Mouse (Mus musculus) left cerebral cortex, adult 2 months (tissue): ENCODE data around the gene Rangap1. TPM values are rescaled to one million over a fixed set of nuclear protein-coding genes. Genes with fewer than 3 reads are reported as not detected.
"Not testable (repeated sequence)": the region's sequence is repeated elsewhere in the genome, so short reads cannot be mapped to it uniquely, and the experiment has no call there.

Experiments
- DNase-seq, 2 experiments: peaks; one replicate each; pipeline ENCODE4 v3.0.0; 2021 to 2022; ENCODE audit warnings: low spot score in 2 of 2, mixed read lengths in 1 of 2; ENCODE audit errors: extremely low spot score in 1 of 2
- H3K27ac ChIP-seq: fragments of 200-600 bp; 2 replicates; pipeline ENCODE4 v1.8.1; 2022
- H3K4me3 ChIP-seq: fragments of 200-600 bp; 2 replicates; pipeline ENCODE4 v1.8.1; 2022
- CTCF ChIP-seq: fragments of 200-600 bp; IDR thresholded peaks from 2 replicates; pipeline ENCODE4 v1.8.1; 2022; ENCODE audit warnings: antibody characterized with exemption, mild to moderate bottlenecking, moderate library complexity
- intact Hi-C: fragments of 180-260 bp; cut with DNase I; formaldehyde crosslinking; loops from one replicate; pipeline ENCODE4 v1.15.1; 2025
- total RNA-seq, 2 experiments: library from RNA; stranded (reverse); gene quantifications; 2 replicates each; pipeline ENCODE4 v1.2.3; 2021

Rangap1 gene
- total RNA-seq, 2 experiments from 2014 or later, result 214 to 229 TPM

- no peak for TF ChIP-seq CTCF
- intact Hi-C loops, result no loop called here
- no peak for DNase-seq
- Histone ChIP-seq H3K4me3 (no peak overlapping the region), H3K27ac (no peak overlapping the region)
Observed at GRCm38 (mm10) chr15:81703094-81703489, 42.2 kb downstream of the Rangap1 start.

DNA sequence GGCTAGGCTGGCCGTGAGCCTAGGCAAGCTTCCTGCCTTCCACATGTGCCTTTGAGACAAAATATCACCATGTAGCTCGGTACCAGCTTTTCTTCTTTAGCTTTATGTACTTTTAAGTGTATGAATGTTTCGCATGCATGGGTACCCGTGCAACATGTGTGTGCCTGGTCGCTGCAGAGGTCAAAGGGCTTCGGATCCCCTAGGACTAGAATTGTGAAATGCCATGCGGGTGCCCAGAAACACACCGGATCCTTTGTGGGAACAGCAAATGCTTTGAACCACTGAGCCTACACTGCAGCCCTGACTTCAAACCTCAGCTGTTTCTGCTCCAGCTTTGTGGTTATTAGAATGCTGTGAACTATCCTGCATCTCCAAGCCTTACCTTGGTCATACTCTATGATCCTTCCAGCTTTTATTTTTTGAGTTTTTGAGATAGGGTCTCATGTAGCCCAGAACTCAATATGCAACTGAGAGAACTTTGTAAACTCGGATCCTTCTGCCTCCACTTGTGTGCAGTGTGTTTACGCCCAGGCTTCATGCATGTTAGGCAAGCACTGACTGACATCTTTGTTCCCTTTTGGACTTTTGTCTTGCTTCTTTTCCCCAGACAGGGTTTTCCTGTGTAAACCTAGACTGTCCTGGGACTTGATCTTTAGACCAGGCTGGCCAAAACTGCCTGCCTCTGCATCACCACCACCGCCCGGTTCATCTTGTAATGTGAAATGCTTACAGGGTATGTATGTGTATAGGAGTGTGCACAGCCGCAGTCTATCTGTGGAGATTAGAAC is 42.8 kb downstream of the Rangap1 start:
- TF ChIP-seq CTCF, result no peak
- intact Hi-C loops, result no loop called here
- DNase-seq, result no peak
- no peak overlapping the region for H3K4me3 ChIP-seq
- H3K27ac ChIP-seq, result no peak overlapping the region

DNA sequence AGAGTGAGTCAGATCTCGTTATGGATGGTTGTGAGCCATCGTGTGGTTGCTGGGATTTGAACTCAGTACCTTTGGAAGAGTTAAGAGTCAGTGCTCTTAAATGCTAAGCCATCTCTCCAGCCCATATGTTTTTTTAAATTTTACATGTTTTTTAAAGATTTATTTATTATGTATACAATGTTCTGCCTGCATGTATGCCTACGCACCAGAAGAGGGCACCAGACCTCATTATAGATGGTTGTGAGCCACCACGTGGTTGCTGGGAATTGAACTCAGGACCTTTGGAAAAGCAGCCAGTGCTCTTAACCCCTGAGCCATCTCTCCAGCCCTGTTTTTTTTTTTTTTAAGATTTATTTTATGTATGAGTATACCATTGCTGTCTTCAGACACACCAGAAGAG is 44.0 kb downstream of the Rangap1 start:
- TF ChIP-seq CTCF, result peak; percentile 24
- H3K4me3 ChIP-seq, intact Hi-C loops, DNase-seq, H3K27ac ChIP-seq: not testable (repeated sequence)

GRCm38 (mm10) chr15:81700601-81701000 is 44.7 kb downstream of the Rangap1 start:
- Histone ChIP-seq H3K4me3 (no peak overlapping the region), H3K27ac (no peak overlapping the region)
- no peak for DNase-seq
- no peak for TF ChIP-seq CTCF
- intact Hi-C loops, result no loop called here

DNA sequence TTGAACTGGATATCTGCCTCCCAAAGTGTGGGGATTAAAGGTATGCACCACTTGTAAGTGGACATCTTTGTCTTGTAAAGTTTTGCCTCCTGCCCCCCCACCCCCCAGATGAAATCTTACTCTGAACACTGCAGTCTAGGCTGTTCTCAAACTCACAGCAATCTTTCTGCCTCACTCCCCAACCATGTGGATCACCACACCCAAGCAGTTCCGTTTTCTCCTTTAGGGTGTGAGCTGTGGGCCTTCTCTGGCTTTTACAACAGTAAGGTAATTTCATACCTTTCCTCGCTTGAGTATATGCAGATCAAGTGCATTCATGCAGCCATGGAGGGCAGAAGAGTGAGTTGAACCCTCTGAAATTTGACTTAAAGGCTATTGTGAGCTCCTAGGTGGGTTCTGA is 45.2 kb downstream of the Rangap1 start:
- intact Hi-C loops, result no loop called here
- Histone ChIP-seq H3K27ac (no peak overlapping the region), H3K4me3 (no peak overlapping the region)
- no peak for TF ChIP-seq CTCF
- no peak for DNase-seq

GRCm38 (mm10) chr15:81698532-81698931 is 46.8 kb downstream of the Rangap1 start:
- Histone ChIP-seq H3K27ac (no peak overlapping the region), H3K4me3 (no peak overlapping the region)
- no peak for TF ChIP-seq CTCF
- no peak for DNase-seq
- intact Hi-C loops, result no loop called here

DNA sequence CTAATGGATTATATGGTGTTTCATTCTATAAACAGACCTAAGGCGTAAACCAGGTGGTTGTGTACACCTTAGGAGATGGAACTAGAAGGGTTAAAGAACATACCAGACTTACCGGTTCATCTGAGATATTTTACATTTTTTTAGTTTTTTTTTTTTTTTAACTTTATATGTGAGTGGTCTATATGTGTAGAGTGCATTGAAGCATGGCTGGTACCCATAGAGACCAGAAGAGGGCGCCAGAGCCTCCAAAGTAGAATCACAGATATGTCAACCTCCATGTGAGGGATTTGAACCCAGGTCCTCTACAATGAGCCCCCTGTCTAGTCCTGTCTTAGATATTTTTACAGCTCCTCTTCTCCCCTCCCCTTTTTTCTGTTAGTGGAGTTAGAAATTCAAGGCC is 47.5 kb downstream of the Rangap1 start:
- H3K27ac ChIP-seq, result no peak overlapping the region
- no peak for DNase-seq
- intact Hi-C loops, result no loop called here
- no peak overlapping the region for H3K4me3 ChIP-seq
- TF ChIP-seq CTCF, result peak; percentile 73

- peak in 1 of 2 experiments; percentile 30 for DNase-seq
- intact Hi-C loops, result no loop called here
- Histone ChIP-seq H3K4me3 (no peak within 1 kb of the TSS), H3K27ac (no peak within 1 kb of the TSS)
- no peak for TF ChIP-seq CTCF
Observed at GRCm38 (mm10) chr15:81697175-81697574, 48.2 kb downstream of the Rangap1 start, which contains the start of gene Chadl. Gene Chadl (minus strand): TSS chr15:81697287.

DNA sequence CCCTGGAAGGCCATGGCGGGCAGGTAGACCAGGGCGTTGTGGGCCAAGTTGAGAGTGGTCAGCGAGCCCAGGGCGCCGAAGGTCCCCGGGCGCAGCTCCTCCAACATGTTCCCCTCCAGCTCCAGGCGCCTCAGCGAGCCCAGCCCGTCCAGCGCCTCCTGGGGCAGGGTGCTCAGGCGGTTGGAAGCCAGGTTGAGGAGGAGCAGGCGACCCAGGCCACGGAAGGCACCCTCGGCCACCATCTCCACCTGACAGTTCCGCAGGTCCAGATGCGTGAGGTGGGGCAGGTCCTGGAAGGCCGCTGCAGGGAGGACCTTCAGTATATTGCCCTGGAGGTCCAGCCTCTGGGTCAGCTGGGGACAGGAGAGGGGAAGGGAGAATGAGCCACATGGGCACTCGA is 50.4 kb downstream of the Rangap1 start:
- Histone ChIP-seq H3K4me3 (peak overlapping the region; percentile 55), H3K27ac (no peak overlapping the region; the same call in 1 of the 2 replicates)
- TF ChIP-seq CTCF, result no peak
- intact Hi-C loops, result no loop called here
- no peak for DNase-seq

GRCm38 (mm10) chr15:81693967-81694881 is 51.1 kb downstream of the Rangap1 start:
- H3K27ac ChIP-seq, result peak overlapping the region; percentile 53
- intact Hi-C loops, result no loop called here
- peak; percentile 76 to 78 for DNase-seq
- H3K4me3 ChIP-seq, result peak overlapping the region; percentile 55
- peak; percentile 63 for TF ChIP-seq CTCF

GRCm38 (mm10) chr15:81693366-81693966 is 51.9 kb downstream of the Rangap1 start:
- TF ChIP-seq CTCF, result no peak
- H3K27ac ChIP-seq, result peak overlapping the region; percentile 28; the same call in 1 of the 2 replicates
- peak overlapping the region; percentile 55 for H3K4me3 ChIP-seq
- intact Hi-C loops, result no loop called here
- DNase-seq, result peak in 1 of 2 experiments; percentile 19
